Mouse (Mus musculus) layer of hippocampus, adult 8-10 months (tissue): ENCODE results near the gene Ttc36. TPM values are rescaled to one million over a fixed set of nuclear protein-coding genes. Genes with fewer than 3 reads are reported as not detected.
"Not testable (repeated sequence)": the region's sequence is repeated elsewhere in the genome, so short reads cannot be mapped to it uniquely, and the experiment has no call there.

Experiments used
- DNase-seq, 2 experiments: peaks; one replicate each; pipeline ENCODE4 v3.0.0; 2022; ENCODE audit warnings: low spot score in 2 of 2
- total RNA-seq, 4 experiments: library from RNA; stranded (reverse); gene quantifications; 2 replicates each; pipeline ENCODE4 v1.2.4; 2022

Gene Ttc36
- total RNA-seq, 4 experiments from 2014 or later, result 0.74 to 1.4 (median 1.1) TPM; not detected in 1

DNA sequence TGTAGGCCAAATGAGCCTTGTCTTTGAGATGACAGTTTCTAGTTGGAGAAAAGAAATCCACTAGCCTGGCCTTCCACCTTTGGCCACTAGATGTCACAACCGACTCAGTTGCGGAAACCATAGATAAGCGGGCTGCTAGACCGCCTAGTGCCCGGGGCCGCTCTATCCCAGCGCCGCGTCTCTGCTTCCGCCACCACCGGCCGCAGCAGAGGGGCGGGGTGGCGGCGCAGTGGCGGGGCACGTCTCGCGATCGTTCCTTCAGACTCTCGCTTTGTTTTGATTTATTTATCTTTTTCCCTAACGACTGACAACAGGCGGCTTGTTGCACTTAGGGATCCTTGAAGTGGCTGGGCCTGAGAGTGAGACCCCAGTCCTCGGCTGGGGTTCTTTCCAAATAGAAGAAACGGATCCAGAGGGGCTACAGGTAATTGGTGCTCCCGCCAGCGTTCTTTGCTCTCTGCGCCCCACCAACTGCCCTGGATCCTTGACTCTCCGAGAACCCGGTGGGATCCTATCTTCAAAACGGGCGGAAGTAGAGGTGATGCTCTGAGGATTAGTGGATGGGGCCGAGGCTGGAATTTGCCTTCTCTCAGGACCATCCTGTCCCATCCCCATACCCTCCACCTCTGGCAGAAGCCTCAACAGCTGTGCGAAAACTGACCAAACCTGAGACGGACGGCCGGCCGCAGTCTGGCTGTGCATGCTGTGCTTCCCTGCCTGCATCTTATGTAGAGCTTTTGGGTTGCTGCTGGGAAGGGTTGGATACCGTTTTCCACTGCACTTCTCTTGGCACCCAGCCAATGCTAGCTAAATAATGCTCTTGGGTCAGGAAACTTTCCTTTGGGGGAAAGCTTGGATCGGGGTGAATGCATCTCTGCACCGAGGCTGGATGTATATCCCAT, 29.9 kb downstream of the Ttc36 start:
- peak; percentile 89 to 94 for DNase-seq

DNA sequence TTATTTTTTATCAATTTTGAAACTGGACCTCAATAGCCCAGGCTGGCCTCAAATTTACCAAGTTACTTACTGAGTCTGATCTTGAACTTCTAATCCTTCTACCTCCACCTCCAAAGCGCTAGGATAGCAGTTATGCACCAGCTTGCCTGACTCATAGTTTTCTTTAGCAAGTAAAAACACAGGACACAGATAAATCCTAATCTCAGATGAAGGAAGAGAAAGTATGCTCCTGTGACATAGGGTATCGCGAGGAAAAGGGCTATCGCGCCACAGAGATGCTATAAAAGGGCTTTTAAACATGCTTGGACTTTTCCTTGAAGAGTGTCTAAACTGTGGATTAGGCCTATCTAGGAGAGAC, 30.5 kb downstream of the Ttc36 start:
- no peak for DNase-seq

GRCm38 (mm10) chr9:44771376-44771775, 31.5 kb downstream of the Ttc36 start:
- DNase-seq, result no peak

- DNase-seq, result not testable (repeated sequence)
Observed at GRCm38 (mm10) chr9:44768029-44768394, 34.9 kb downstream of the Ttc36 start.

- peak; percentile 65 to 78 for DNase-seq
Observed at GRCm38 (mm10) chr9:44767101-44768028, 35.5 kb downstream of the Ttc36 start, which contains the start of the genes Arcn1 and Ift46. Gene Arcn1 (minus strand): TSS chr9:44767845. Gene Ift46 (plus strand): TSS chr9:44767908.

DNA sequence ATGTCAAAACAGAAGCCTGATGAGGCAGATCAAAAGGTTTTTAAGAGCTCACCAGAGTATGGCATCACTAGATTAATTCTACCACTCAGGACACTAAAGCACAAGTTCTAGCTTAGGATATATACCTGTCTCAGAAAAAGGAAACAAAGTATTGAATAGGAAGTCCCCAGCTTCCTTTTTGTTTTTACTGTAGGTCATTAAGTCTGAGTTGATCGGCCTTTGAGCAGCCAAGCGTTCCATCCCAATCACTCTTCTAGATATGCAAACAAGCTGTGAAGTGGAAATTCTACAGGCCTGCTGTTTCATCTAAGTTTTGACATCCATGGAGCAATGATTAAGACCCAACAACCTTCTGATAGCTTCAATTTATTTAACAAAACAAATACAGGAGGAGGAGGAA, 42.0 kb downstream of the Ttc36 start:
- no peak for DNase-seq

Other genes with a start within 250 kb of the Ttc36 start
- not detected for gene Cxcr5, start 241.2 kb downstream of the Ttc36 start, total RNA-seq
- 100 to 1,000 TPM; 130 to 145 (median 134) TPM for gene Ddx6, start 198.2 kb downstream of the Ttc36 start, total RNA-seq
- not detected for gene Treh, start 129.8 kb downstream of the Ttc36 start, total RNA-seq
- 100 to 1,000 TPM in 2 of 4 experiments, 10 to 100 TPM in 2; 84.1 to 114 (median 102) TPM for gene Phldb1, start 67.9 kb downstream of the Ttc36 start, total RNA-seq
- gene Arcn1, start 35.2 kb downstream of the Ttc36 start, total RNA-seq, result 100 to 1,000 TPM in 2 of 4 experiments, 10 to 100 TPM in 2; 94.1 to 110 (median 101) TPM
- gene Ift46, start 35.2 kb downstream of the Ttc36 start, total RNA-seq, result 10 to 100 TPM; 67.4 to 77.6 (median 70.5) TPM
- gene Tmem25, start 3.8 kb downstream of the Ttc36 start, total RNA-seq, result 10 to 100 TPM; 43.8 to 55.1 (median 49.5) TPM
- gene Kmt2a, start 78.2 kb upstream of the Ttc36 start, total RNA-seq, result 100 to 1,000 TPM in 1 of 4 experiments, 10 to 100 TPM in 3; 63.4 to 103 (median 80.1) TPM
- gene Atp5l, start 117.7 kb upstream of the Ttc36 start, total RNA-seq, result 100 to 1,000 TPM; 246 to 356 (median 299) TPM
- gene Ube4a, start 162.5 kb upstream of the Ttc36 start, total RNA-seq, result 10 to 100 TPM; 69.7 to 84.9 (median 72.3) TPM
- under 1 TPM in 2 of 4 experiments, not detected in 2; 0.38 to 0.43 TPM for gene Cd3g, start 177.4 kb upstream of the Ttc36 start, total RNA-seq
- gene Cd3d, start 178.7 kb upstream of the Ttc36 start, total RNA-seq, result not detected
- under 1 TPM in 2 of 4 experiments, not detected in 2; 0.27 to 0.33 TPM for gene Cd3e, start 206.6 kb upstream of the Ttc36 start, total RNA-seq
- gene Mpzl2, start 236.7 kb upstream of the Ttc36 start, total RNA-seq, result 1 to 10 TPM; 1.3 TPM